Mouse (Mus musculus) E14TG2a.4 (cell line): ENCODE results near the gene Zfp809.

Source experiments
- CTCF ChIP-seq: conservative IDR thresholded peaks from 2 replicates; pipeline ENCODE4 v1.5.1; 2014; ENCODE audit warnings: low read length
- POU5F1 ChIP-seq: IDR thresholded peaks from 2 replicates; pipeline ENCODE4 v1.6.1; 2014; ENCODE audit warnings: low read length, borderline replicate concordance

- TF ChIP-seq CTCF = peak; percentile 31
- no peak for TF ChIP-seq POU5F1
These were observed 5.0 kb downstream of the Zfp809 start for GRCm38 (mm10) chr9:22230556-22230955.
